Mouse (Mus musculus) mouse trophoblast stem cell (cell line): Measurements from ENCODE around the gene Arhgef17.

Source experiments
- in situ Hi-C, 2 experiments: fragments of 300-500 bp; cut with MseI, MboI; formaldehyde crosslinking; loops; 2 replicates in 1 of 2; 3 replicates in 1 of 2; pipeline ENCODE4 v1.15.1; 2025

Arhgef17 gene

DNA sequence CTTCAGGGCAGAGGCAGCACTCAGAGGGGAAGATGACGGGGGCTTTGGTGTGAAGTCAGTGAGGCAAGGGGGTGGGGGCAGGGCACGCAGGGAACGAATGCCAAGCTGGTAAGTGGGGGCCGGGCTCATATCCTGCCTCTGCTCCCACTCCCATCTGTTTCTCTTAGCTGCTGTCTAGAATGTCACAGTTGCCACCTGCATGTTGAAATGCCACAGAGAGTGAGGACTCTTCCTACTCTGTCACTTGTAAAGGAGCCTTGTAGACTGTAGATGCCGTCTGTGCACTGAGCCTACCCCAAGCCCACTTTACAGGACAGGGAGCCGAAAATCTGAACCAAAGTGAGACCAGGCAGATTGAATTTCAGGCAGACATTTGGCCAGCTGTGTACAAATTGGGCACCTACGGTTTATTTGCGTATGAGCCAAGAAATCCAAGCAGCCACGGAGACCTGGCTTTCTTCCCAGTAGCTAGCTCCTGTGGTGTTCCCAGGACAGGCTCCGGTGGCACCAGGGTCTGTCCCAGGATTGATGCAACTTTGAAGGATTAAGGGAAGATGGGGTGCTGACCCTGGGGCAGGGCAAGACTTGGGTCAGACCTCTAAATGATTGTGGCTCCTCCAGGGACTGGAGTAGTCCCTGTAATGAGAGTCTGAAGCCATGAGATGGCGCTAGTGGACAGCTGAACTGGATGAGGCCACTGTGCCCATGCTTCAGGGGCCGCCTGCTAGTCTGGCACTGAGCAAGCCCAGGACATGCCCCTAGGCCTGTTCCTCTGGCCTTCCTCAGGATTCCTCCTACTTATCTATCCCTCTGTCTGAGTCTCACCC lies 11.1 kb upstream of the Arhgef17 start:
- in situ Hi-C loops: no loop called here

DNA sequence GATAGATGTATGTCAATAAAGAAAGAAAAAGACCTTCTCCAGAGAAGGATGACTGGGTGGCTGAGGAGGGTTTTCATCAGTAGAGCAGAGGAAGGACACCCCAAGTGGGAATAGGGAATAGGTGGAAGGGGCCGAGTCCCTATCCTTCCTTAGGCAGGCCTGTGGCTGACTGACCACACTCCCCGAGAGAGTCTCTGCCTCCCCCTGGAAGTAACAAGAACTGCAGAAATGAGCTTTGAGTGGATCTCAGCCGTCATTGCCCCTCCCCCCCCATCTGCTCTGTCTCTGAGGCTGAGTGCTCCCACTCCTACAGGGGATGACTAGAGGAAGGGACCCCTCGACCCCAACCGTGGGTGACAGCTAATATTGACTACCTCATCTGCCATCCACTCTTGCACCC lies 9.3 kb upstream of the Arhgef17 start:
- in situ Hi-C loops: no loop called here

DNA sequence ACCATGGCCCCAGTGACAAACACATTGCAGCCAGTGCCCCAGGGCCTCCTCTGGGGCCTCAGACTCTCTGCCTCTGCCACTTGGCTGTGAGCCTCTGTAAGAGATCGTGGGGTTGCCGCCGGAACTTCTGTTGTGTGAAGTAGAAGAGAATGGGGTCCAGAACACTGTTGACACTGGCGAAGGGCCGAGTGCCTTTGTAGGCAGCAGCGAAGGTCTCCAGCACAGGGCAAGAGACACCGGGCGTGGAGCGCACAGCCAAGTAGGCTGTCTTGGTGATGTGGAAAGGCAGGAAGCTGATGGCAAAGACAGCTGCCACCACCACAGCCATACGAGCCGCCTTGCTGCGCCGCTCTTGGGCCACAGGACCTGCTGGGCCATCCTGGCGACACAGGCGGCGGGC lies 6.2 kb upstream of the Arhgef17 start:
- in situ Hi-C loops: no loop called here

DNA sequence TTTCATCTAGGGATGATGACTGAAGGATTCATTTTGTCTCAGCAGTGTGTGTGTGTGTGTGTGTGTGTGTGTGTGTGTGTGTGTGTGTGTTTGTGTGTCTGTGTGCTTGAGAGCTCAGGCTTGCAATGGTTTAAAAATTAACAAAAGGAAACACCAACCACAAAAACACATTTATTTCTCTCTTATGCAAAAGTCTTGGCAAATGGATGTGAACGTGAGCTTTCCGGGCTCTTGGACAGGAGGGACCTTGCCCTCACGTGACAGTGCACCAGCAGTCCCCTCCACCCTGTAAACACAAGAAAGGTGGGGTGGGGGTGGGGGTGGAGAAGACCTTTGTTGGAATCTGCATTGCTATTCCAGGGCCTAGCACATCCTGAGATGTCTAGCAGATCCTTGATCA lies 5.6 kb upstream of the Arhgef17 start:
- in situ Hi-C loops: no loop called here

DNA sequence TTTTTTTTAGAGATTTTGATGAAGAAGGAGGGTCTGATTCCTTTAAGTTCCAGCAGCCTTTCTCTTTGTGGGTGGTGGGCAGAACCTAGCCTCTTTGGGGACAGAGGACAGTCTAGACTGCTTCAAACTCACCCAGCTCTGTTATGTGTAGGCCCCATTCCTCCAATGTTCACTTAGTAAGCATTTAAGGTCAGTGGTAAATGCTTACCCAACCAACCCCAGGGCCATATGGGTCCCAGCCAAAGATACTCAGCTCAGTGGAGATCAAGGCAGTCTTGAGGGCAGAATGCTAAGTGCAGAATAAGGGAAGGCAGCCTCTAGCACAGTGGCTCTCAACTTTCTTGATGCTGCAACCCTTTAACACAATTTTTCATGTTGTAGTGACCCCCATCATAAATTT lies 1.6 kb upstream of the Arhgef17 start:
- in situ Hi-C loops: no loop called here

DNA sequence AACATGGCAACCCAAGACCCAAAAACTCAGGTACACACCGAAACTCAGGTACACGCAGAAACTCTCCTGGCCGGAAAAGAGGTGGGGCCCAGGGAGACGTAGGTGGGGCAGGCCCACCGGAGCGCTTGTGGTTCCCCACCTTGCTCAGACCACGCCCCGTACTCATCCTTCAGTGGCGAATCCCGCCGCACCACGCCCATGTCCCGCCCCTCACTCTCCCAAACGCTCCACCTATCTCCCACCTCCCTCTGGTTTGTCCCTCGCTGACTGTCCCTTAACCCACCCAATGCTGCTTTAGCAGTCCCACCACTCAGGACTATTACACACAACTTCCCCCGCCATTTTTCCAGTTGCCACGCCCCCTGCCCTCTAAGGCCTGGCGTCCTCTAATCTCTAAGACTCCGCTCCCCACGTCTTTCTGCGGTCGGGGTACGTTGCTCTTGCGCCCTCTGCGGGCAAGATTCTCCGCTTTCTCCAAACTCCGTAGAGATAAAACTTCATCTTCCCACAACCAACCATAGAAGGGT lies 637 bp upstream of the Arhgef17 start:
- in situ Hi-C loops: no loop called here

DNA sequence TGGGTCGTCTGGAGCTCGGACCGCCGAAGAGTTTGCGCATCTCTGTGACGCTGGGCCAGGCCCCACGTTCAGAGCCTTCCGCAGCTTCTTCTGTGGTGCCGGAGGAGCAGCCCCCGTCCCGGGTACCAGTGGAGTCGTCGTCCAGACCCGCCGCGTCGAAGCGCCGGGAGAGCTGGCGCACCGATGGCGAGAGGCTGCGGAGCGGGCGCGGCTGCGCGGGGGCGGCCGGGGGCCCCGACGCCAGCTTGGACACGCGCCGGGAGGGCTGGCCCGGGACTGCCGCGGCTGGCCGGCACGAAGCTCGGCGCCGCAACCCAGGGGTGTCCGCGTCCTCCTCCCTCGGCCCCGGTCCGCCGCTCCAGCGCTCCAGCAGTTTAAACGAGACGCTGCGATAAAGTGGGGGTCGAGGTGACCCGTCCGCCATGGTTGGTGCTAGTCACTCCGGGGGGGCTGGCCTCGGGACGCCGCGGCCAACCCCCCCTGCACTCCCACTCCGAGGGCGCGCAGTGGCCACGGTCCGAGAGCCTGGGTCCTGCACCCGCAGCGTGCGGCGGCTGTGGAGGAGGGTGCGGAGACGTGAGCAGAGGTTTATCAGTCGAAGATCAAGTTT lies 486 bp downstream of the Arhgef17 start:
- in situ Hi-C loops: no loop called here

DNA sequence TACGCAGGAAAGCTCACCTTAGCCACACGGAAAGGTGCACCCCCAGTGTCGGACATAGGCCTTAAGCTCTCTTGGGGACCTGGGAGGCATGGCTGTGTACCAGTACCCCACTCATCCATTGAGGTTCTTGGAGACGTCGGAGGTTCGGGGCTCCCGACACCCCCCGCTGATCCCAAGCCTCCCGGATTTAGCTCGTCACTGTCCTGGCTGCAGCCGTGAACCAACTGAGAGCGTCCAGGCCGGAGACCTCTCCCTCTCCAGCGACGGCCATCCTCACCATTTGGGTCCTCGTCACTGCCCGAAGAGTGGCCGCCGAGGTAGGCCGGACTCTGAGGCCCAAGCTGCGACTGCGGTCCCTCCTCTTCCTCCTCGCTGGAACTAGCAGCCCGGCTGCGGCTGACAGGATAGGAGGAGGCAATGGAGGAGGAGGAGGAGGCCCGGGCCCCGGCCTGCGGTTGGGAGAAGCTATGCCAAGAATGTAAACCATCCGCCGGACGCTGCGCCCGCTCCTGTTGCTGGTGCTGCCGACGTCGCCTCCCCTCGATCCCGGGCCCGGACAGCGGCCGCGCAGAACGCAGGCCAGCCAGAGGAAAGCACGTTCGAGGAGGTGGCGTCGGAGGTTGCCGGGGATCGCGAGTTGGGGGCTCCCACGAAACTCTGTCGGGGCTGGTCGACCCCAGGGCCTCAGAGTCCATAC lies 1.1 kb downstream of the Arhgef17 start:
- in situ Hi-C loops: no loop called here

DNA sequence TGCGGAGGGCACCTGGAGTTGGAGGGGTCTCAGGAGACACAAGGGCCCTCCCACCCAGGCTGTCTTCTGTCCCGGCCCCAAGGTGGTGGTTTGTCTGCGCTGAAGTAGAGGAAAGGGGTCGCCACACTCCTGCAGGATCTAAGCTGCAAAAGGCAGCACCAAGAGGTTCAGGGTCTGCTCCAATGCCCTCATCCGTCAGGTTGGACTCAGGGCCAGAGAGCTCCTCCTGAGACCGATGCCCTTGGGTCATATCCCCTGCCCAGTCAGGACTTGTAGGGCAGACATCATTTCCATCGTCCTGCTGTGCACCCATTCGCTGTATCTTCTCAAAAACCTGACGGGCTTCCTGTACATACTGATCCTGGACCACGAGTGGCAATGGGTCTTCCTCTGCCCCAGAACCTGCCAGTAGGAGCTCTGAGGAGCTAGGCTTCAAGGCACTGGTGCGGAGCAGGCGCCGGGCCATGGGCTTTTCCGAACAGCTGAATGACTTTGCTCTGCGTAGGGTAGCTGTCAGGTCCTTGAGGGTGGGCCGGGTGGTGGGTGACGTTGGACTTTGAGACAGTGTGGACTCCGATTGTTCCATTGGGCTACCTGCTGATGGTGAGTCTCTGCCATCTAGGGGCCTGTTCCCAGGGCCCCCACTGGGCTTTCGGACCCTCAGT lies 2.1 kb downstream of the Arhgef17 start:
- in situ Hi-C loops: no loop called here

DNA sequence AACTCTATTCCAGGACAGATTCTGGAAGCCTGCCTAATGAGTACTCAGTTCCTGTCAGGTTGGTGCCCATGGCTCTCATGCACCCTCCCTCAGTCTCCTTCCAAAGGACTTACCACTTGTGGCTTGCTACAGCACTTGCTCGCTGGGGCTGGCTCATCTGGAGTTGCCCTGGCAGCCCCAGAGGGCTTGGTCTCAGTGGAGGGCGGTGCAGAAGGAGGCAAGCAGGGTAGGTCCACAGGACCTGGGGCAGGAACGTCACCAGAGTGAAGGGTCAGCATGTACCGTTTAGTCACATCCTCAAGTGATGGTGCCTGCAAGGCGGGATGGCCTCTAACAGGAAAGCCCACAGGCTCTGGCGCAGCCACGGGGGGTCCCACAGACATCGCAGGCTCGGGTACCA lies 3.5 kb downstream of the Arhgef17 start:
- in situ Hi-C loops: no loop called here

DNA sequence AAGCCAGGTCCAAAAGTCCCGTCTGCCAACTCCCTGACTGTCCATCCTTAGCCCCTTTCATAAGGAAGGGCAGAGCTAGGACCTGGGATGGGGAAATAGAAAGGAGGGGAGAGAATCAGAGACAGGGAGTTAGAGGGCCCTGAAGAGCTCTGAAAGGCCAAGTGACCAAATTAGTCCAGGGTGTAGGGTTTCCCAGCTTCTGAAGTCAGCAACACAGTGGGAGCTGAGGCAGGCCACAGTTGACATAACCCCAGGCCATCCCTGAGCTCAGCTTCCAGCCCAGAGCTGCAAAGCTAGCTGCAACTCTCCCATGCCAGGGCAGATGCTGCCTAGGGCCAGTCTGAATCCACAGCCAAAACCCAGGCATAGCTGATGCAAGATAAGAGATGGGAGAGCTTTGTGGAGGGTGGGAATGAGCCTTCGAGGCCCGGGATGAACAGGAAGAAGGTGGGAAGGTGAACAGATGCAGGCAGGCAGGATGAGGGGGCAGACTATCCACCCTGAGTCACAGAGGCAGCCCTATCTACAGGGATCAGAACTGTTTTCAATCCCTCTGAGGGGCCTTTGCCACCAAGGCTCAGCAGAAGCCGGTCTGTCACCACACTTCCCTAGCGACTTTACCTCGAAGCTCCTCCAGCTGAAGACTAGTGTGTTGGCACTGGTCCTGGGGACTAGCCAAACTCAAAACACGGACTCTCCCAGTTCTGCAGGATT lies 4.5 kb downstream of the Arhgef17 start:
- in situ Hi-C loops: no loop called here

DNA sequence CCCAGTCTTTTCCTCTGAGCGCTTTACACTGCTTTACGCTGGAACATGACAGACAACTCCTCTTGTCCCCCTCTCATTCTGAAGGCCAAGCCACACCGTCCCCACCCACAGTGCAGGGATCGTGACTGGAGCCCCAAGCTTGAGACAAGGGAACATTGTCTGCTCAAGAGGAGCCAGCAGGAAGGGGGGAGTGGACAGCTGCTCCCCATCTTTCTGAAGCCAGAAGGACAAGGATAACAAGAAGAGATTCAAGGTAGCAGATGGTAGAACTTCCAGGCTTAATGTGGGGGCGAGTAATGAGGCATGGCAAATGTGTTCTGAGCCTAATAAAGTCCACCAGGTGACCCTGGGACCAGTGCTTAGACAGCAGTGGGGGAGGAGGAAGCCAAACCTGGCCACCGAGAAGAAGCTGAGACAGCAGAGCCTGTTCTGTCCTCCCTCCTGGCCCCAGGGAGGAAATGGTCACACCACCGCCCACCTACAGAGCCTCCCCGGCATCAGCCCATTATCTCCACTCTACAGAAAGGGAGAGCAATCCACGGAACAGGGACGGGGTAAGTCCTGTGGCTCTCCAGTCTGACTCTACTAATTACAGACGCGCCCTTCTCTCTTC lies 5.5 kb downstream of the Arhgef17 start:
- in situ Hi-C loops: no loop called here

DNA sequence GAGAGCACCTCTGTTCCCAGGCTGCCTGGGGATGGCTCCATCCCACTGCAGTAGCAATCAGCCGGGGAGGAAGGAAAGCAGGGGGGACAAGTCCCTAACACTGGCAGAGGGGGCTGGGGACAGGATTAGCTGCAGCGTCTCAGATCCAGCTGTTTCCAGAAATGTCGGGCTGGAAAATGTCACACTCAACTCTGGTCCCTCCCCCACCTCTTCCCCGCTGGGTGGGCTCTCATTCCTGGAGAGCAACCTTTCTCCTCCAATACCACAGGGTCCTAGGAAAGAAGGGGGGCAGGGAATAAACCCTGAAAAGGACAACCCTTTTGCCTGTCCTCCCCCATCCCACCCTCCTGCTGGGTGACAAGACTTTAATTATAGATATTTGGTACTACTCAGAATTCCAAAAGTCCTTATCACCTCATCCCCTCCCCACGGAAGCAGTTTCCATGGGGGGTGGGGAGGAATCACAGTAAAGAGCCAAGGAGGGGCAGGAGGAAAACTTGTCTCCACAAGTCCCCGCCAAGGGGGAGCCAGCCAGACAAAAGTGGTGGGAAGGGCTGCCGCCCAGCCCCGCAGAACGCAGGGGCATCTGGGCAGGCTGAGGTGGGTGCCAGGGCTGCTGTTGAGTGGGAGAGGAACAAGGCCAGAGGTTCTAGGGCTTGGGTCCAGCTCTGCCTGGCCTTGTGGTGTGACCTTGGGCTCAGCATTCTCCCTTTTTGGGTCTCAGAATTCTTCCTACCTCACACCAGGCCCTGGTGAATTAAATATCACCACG lies 7.0 kb downstream of the Arhgef17 start:
- in situ Hi-C loops: no loop called here

DNA sequence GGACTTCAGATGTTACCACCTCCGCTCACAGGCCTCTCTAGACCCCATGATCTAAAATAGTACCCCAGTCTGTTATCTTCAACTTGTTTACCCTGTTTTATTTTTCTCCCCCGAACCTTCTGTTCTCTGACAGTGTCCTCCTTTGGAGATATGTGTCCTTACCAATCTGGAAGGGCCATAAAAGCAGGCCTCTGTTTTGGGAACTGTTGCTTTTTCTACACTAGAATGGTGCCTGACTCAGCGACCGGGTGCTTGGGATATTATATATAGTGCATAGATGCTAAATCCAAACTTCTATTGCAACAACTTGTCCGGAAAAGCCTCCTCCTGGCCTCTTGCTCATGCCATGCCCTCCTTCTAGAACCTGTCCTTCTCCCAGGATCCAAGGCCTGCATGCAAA lies 7.7 kb downstream of the Arhgef17 start:
- in situ Hi-C loops: no loop called here

DNA sequence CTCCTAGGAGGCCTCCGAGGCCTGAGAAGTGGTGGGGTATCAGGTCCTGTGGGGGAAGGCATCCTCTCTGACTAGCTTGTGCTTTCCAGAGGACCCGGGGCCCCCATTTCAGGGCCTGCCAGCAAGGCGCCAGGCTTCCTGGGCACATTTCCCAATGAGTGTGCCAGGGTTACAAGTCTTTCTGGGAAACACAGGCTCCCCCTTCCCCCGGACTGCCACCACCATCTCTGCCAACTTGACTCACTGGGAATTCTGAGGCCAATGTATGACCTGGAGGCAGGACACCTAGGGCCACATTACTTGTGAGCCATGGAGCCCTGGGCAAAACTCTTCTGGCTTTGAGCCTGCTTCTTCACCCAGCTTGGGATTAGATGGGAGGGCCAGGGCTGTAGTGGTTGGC lies 9.0 kb downstream of the Arhgef17 start:
- in situ Hi-C loops: no loop called here

DNA sequence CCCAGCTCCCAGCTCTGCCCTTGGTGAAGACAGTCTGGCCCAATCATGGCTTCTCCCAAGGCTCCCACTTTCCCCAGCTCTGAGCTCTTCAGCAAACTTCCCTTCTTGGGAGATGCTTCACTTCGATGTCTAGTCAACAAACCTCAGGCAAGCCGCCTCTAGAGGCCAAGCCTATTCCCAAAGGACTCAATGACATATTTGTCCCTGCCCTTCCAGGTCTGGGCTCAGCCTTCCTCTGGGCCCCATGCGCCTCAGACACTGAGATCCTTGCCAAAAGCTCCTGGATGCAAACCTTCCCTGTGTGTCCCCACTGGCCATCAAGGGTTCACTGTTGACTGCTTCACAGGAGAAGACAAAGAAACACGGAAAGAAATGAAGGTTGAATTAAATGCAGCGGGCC lies 10.6 kb downstream of the Arhgef17 start:
- in situ Hi-C loops: no loop called here

DNA sequence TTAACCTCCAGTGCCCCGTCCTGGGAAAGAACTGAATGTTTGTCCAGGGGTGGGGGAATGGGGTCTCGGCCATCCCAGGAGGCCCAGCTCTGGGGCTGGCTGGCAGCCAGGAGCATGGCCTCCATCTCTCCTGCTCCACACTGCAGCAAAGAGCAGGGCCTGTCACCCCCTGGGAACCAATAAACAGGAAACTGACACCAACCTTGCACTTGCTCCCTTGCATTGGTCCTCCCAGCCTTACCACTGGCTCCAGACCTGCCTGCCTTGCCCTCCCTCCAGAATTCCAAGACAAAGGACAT lies 12.1 kb downstream of the Arhgef17 start:
- in situ Hi-C loops: no loop called here

DNA sequence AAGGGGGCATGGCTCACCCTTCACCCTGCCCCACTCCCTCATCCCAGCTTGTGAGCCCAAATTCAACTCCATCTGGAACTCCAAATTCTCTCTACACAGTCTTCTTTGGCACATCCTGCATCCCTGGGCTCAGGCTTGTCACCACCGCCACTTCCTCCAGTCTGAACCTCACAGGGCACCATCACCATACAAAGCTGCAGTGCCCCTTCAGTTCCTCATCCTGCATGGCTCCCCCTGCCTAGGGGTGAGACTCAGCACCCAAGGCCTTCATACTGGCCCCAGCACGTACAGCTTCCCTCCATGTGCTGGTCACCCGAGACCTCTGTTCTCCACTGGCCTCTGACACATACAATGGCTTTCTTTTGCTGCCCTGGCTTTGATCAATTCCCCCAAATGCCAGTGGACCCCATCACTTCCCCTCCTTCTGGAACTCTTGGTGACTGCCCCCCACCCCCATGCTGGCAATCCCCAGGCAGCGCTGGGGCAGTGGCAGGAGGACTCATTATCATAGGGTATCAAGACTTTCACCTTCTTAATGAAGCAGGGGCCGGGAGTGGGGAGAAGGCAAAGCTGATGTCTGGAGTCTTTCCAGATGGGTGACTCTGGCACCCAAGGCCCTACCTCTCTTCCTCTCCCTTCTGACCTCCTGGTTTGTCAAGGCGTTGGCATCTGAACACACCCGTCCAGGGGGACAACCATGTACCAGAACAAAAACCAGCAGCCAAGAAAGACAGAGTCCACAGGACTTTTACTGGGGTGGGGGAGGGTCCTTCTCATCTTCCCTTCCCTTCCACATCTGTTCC lies 12.7 kb downstream of the Arhgef17 start:
- in situ Hi-C loops: no loop called here

DNA sequence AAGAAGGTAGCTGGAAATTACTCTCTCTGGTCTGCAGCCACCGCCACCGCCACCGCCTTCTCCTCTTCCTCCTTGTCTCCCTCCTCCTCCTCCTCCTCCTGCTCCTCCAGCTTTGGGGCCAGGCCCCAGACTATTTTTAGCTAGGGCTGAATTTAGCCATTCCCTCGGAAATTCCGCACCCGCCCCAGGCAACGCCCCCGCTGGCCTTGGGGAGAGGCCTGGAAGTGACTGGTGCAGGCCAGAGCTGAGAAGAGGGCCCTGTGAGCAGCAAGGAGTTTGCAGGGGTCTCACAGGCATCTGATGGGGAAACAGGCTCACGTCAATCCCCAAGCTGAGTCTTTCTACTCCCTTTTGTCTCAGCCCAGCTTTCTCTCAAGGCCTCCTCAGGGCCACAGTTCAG lies 13.7 kb downstream of the Arhgef17 start:
- in situ Hi-C loops: no loop called here

DNA sequence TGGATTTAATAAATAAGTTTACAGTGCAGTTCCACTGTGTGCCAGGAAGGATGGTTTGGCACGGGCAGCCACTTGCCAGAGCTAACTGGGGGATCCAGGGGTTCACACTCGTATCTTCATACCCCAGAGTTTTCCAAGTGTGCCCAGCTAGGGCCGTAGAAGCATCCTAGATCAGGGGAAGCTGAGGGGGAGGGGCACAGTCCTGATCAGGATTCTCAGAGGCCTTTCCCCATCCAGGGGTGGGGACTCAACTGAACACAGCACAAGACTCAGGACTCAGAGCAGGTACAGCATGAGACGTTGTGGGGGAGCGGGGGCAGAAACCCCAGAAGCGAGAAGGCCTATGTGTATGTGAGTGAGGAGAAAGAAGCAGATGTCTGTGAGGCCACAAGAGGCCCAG lies 14.2 kb downstream of the Arhgef17 start:
- in situ Hi-C loops: no loop called here
